Mouse (Mus musculus): ENCODE results near the gene Far2. TPM values are rescaled to one million over a fixed set of nuclear protein-coding genes. Genes with fewer than 3 reads are reported as not detected.
A peak's percentile ranks its signal among the peaks of the same experiment; 100 is the strongest.

Far2 gene
- polyA plus RNA-seq, 1 experiment: 0.14 TPM

GRCm38 (mm10) chr6:148211897-148212680 lies 165.0 kb downstream of the Far2 start, which contains the start of gene Ergic2:
Ergic2 (minus strand) TSS chr6:148212374.
- Histone ChIP-seq H3K27me3 (ENCODE audit: control insufficient read depth, insufficient read depth, insufficient read length) (no peaks in the 10 kb centered on the region), H3K4me3 (peak within 1 kb of the TSS; percentile 79), H3K4me2 (ENCODE audit: low read depth) (peak within 1 kb of the TSS; percentile 97), H3ac (ENCODE audit: control insufficient read depth, insufficient read length) (peak within 1 kb of the TSS; percentile 77), H3K36me3 (ENCODE audit: control insufficient read depth, insufficient read depth) (peaks cover 5% of the 10 kb centered on the region), H3K79me2 (ENCODE audit: control insufficient read depth, insufficient read depth) (peaks cover 54% of the 10 kb centered on the region)
- TF ChIP-seq MYOD1 (IDR thresholded peaks at IDR 0.05; ENCODE audit: control insufficient read depth in 1 of 3, insufficient read length in 2 of 3, low read depth in 2 of 3) (no peak), USF1 (IDR thresholded peaks at IDR 0.05; ENCODE audit: low read depth) (no peak), CEBPB (IDR thresholded peaks at IDR 0.05; ENCODE audit: insufficient read depth, poor library complexity, severe bottlenecking) (no peak), SRF (IDR thresholded peaks at IDR 0.05; ENCODE audit: control insufficient read depth, insufficient read length, low read depth) (peak; percentile 81), POLR2AphosphoS2 (IDR thresholded peaks at IDR 0.05; ENCODE audit: insufficient read length, low read depth) (peak; percentile 85), POLR2A (IDR thresholded peaks at IDR 0.05; ENCODE audit: insufficient read length, low read depth) (peak; percentile 77), MAX (IDR thresholded peaks at IDR 0.05; ENCODE audit: low read depth) (no peak), TCF12 (IDR thresholded peaks at IDR 0.05; ENCODE audit: insufficient read depth, poor library complexity, severe bottlenecking) (no peak), E2F4 (IDR thresholded peaks at IDR 0.05; ENCODE audit: insufficient read depth) (no peak), REST (IDR thresholded peaks at IDR 0.05; ENCODE audit: insufficient read depth, insufficient read length) (no peak)

GRCm38 (mm10) chr6:148214765-148215164 lies 167.7 kb downstream of the Far2 start:
- no peak for TF ChIP-seq E2F4 (IDR thresholded peaks at IDR 0.05; ENCODE audit: insufficient read depth)
- no peak for TF ChIP-seq TCF12 (IDR thresholded peaks at IDR 0.05; ENCODE audit: insufficient read depth, poor library complexity, severe bottlenecking)
- TF ChIP-seq MYOD1 (IDR thresholded peaks at IDR 0.05; ENCODE audit: control insufficient read depth in 1 of 3, insufficient read length in 2 of 3, low read depth in 2 of 3): no peak
- no peak for TF ChIP-seq REST (IDR thresholded peaks at IDR 0.05; ENCODE audit: insufficient read depth, insufficient read length)
- no peak overlapping the region for H3ac ChIP-seq (ENCODE audit: control insufficient read depth, insufficient read length)
- peak overlapping the region; percentile 34 for H3K4me2 ChIP-seq (ENCODE audit: low read depth)
- peaks cover 28% of the 10 kb centered on the region for H3K79me2 ChIP-seq (ENCODE audit: control insufficient read depth, insufficient read depth)
- H3K27me3 ChIP-seq (ENCODE audit: control insufficient read depth, insufficient read depth, insufficient read length): no peaks in the 10 kb centered on the region
- H3K36me3 ChIP-seq (ENCODE audit: control insufficient read depth, insufficient read depth): no peaks in the 10 kb centered on the region
- no peak overlapping the region for H3K4me3 ChIP-seq

GRCm38 (mm10) chr6:148216752-148217151 lies 169.7 kb downstream of the Far2 start:
- TF ChIP-seq MYOD1 (IDR thresholded peaks at IDR 0.05; ENCODE audit: control insufficient read depth in 1 of 3, insufficient read length in 2 of 3, low read depth in 2 of 3): no peak
- Histone ChIP-seq H3K27me3 (ENCODE audit: control insufficient read depth, insufficient read depth, insufficient read length) (no peaks in the 10 kb centered on the region), H3K4me3 (no peak overlapping the region), H3ac (ENCODE audit: control insufficient read depth, insufficient read length) (no peak overlapping the region), H3K4me2 (ENCODE audit: low read depth) (no peak overlapping the region), H3K36me3 (ENCODE audit: control insufficient read depth, insufficient read depth) (no peaks in the 10 kb centered on the region), H3K79me2 (ENCODE audit: control insufficient read depth, insufficient read depth) (peaks cover 10% of the 10 kb centered on the region)

GRCm38 (mm10) chr6:148218235-148219076 lies 171.4 kb downstream of the Far2 start:
- H3K36me3 ChIP-seq (ENCODE audit: control insufficient read depth, insufficient read depth): no peaks in the 10 kb centered on the region

DNA sequence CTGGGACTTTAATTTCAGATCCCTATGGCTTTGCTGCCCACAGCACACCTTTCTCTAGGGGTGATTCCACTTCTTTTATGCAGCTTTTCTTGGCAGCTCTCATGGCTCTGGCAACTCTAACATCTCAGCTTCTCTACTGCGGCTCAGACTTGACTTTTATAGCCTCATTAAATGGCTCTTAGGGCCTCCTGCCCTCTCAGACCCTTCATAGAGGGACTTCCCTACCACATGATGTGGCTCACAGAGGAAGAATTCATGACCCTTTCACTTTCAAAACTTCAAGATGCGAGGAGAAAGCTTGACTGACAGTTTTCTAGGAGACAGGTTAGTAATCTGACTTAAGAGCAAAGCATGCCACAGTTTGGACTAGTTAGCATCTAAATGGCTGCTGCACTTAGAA lies 175.6 kb downstream of the Far2 start:
- H3K4me2 ChIP-seq (ENCODE audit: low read depth): no peak overlapping the region
- H3K4me3 ChIP-seq: no peak overlapping the region
- no peaks in the 10 kb centered on the region for H3K79me2 ChIP-seq (ENCODE audit: control insufficient read depth, insufficient read depth)
- no peak overlapping the region for H3ac ChIP-seq (ENCODE audit: control insufficient read depth, insufficient read length)
- H3K36me3 ChIP-seq (ENCODE audit: control insufficient read depth, insufficient read depth): no peaks in the 10 kb centered on the region
- TF ChIP-seq SRF (IDR thresholded peaks at IDR 0.05; ENCODE audit: control insufficient read depth, insufficient read length, low read depth) (no peak), POLR2AphosphoS2 (IDR thresholded peaks at IDR 0.05; ENCODE audit: insufficient read length, low read depth) (no peak)
- H3K27me3 ChIP-seq (ENCODE audit: control insufficient read depth, insufficient read depth, insufficient read length): no peaks in the 10 kb centered on the region

More at GRCm38 (mm10) chr6:148218235-148219076, 171.4 kb downstream of the Far2 start:
- H3K4me3 ChIP-seq: no peak overlapping the region
- H3K27me3 ChIP-seq (ENCODE audit: control insufficient read depth, insufficient read depth, insufficient read length): no peaks in the 10 kb centered on the region
- no peak for TF ChIP-seq MYOG (IDR thresholded peaks at IDR 0.05; ENCODE audit: control insufficient read depth in 1 of 3, insufficient read depth in 1 of 3, insufficient read length in 2 of 3, low read depth in 2 of 3)
- TF ChIP-seq MAX (IDR thresholded peaks at IDR 0.05; ENCODE audit: low read depth): no peak
- no peak for TF ChIP-seq CEBPB (IDR thresholded peaks at IDR 0.05; ENCODE audit: insufficient read depth, poor library complexity, severe bottlenecking)
- TF ChIP-seq POLR2AphosphoS2 (IDR thresholded peaks at IDR 0.05; ENCODE audit: insufficient read length, low read depth): no peak
- TF ChIP-seq E2F4 (IDR thresholded peaks at IDR 0.05; ENCODE audit: insufficient read depth): no peak
- TF ChIP-seq USF1 (IDR thresholded peaks at IDR 0.05; ENCODE audit: low read depth): no peak
- no peak for TF ChIP-seq TCF3 (IDR thresholded peaks at IDR 0.05; ENCODE audit: insufficient read length, low read depth)
- TF ChIP-seq MYOD1 (IDR thresholded peaks at IDR 0.05; ENCODE audit: control insufficient read depth in 1 of 3, insufficient read length in 2 of 3, low read depth in 2 of 3): no peak
- no peak overlapping the region for H3ac ChIP-seq (ENCODE audit: control insufficient read depth, insufficient read length)
- no peaks in the 10 kb centered on the region for H3K79me2 ChIP-seq (ENCODE audit: control insufficient read depth, insufficient read depth)
- H3K4me2 ChIP-seq (ENCODE audit: low read depth): no peak overlapping the region
